Mouse (Mus musculus): ENCODE measurements around the gene Ece1. TPM values are rescaled to one million over a fixed set of nuclear protein-coding genes. Genes with fewer than 3 reads are reported as not detected.

Gene Ece1
- total and polyA plus RNA-seq, 2 experiments from 2014 or later: 16.2 to 32.1 TPM

DNA sequence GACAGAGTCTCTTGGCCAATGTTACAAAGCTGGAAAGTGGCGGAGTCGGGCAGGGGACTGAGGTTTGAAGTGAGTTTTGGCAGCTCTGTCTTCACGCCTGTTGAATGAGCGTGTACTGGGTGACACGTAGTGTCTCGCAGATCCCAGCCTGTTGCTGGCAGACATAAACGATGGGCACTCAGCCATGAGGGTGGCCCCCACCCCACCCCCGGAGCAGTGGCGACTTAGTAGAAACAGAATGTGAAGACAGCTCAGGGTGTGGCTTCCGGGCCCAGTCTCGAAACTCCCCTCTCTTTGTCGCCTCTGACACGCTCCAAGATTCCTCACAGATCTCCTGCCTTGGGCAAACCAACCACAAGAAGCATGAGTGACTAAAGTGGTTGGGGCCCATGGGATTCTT, 45.9 kb downstream of the Ece1 start:
- no peak overlapping the region for H3K9ac ChIP-seq
- peak; percentile 53 for ATAC-seq
- no peak overlapping the region for H3K27ac ChIP-seq (ENCODE audit: low read depth, low read length)
- WGBS: 33% methylated on average over 13 of the region's 13 CpGs
- DNase-seq: peak; percentile 24
- H3K4me3 ChIP-seq (ENCODE audit: low read depth, low read length): no peak overlapping the region
- peaks cover 2% of the 10 kb centered on the region; the same call in 1 of the 2 replicates for H3K4me1 ChIP-seq (ENCODE audit: insufficient read depth)
- H3K9me3 ChIP-seq (ENCODE audit: low read length): no peaks in the 10 kb centered on the region
- no peaks in the 10 kb centered on the region for H3K36me3 ChIP-seq (ENCODE audit: insufficient read depth)
- no peak overlapping the region for H3K4me2 ChIP-seq (ENCODE audit: low read depth)
- H3K27me3 ChIP-seq (ENCODE audit: insufficient read depth, low read length): no peaks in the 10 kb centered on the region
- no peak for TF ChIP-seq CTCF (IDR thresholded peaks at IDR 0.05; ENCODE audit: low read depth)

DNA sequence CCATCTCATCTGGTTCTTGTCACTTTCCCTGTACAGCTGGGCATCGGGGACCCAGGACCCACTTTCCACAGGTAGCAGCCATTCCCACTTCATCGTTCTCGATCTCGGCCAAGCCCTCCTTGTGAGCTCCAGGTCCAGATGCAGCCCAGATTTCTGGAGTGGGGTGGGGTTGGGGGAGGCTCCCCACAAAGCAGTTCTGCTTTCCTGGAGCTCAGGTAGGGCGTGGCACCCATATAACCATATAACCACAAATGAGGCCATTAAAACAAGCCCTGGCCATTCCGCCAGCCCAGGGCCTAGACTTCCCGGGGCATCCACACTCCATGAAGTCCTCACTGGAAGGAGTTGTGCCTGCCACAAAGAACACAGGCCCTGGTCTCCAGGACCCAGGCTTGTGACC, 46.5 kb downstream of the Ece1 start:
- H3K27me3 ChIP-seq (ENCODE audit: insufficient read depth, low read length): no peaks in the 10 kb centered on the region
- no peak for DNase-seq
- peaks cover 4% of the 10 kb centered on the region; the same call in 1 of the 2 replicates for H3K4me1 ChIP-seq (ENCODE audit: insufficient read depth)
- H3K27ac ChIP-seq (ENCODE audit: low read depth, low read length): no peak overlapping the region
- no peaks in the 10 kb centered on the region for H3K9me3 ChIP-seq (ENCODE audit: low read length)
- TF ChIP-seq CTCF (IDR thresholded peaks at IDR 0.05; ENCODE audit: low read depth): no peak
- H3K4me3 ChIP-seq (ENCODE audit: low read depth, low read length): no peak overlapping the region
- no peak for ATAC-seq
- no peak overlapping the region for H3K4me2 ChIP-seq (ENCODE audit: low read depth)
- H3K9ac ChIP-seq: no peak overlapping the region
- H3K36me3 ChIP-seq (ENCODE audit: insufficient read depth): no peaks in the 10 kb centered on the region
- WGBS: 94% methylated on average over 7 of the region's 7 CpGs

DNA sequence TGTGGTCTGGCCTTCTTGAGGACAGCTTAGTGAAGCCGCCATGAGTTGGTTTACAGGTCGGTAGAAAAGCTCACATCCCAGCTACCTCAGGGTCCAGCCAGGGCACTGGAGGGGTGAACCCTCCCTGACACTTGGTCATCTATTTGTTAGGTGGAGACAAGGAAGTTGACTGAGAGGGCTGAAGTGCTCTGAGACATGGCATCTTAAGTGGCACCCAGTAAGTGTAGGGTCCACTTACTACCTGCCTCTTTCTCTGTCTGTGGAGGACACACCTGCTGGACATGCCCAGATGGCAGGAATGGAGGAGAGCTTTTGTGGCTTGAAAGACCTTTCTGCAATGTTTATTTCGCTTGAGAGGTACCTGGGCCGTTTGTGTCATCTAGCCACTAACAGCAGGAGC, 46.9 kb downstream of the Ece1 start:
- Histone ChIP-seq H3K9ac (no peak overlapping the region), H3K4me1 (ENCODE audit: insufficient read depth) (peaks cover 4% of the 10 kb centered on the region; the same call in 1 of the 2 replicates), H3K4me2 (ENCODE audit: low read depth) (no peak overlapping the region), H3K27me3 (ENCODE audit: insufficient read depth, low read length) (no peaks in the 10 kb centered on the region), H3K4me3 (ENCODE audit: low read depth, low read length) (no peak overlapping the region), H3K36me3 (ENCODE audit: insufficient read depth) (no peaks in the 10 kb centered on the region), H3K9me3 (ENCODE audit: low read length) (no peaks in the 10 kb centered on the region), H3K27ac (ENCODE audit: low read depth, low read length) (no peak overlapping the region)
- DNase-seq: no peak
- no peak for ATAC-seq
- 88% methylated on average over 4 of the region's 4 CpGs for WGBS
- no peak for TF ChIP-seq CTCF (IDR thresholded peaks at IDR 0.05; ENCODE audit: low read depth)

DNA sequence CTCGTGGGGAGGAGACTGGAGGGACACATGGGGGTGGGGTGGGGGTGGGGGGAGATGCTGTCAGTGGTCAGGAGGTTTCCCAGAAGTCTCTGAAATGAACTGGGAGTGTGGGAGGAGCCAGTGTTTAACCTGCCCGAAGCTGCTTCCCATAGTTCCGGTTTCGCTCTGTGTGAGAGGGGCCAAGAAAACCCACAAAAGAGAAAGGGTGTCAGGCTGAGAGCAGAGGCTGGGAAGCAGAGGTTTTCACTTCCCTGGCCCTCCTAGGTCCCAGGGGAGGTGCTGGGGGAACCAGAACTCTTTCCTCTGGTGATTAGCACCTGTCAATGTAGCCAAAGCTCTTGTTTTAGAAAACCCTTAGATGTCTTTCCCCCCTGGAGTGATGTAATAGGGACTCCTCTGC, 47.4 kb downstream of the Ece1 start:
- no peak for TF ChIP-seq CTCF (IDR thresholded peaks at IDR 0.05; ENCODE audit: low read depth)
- ATAC-seq: no peak
- 69% methylated on average over 4 of the region's 4 CpGs for WGBS

DNA sequence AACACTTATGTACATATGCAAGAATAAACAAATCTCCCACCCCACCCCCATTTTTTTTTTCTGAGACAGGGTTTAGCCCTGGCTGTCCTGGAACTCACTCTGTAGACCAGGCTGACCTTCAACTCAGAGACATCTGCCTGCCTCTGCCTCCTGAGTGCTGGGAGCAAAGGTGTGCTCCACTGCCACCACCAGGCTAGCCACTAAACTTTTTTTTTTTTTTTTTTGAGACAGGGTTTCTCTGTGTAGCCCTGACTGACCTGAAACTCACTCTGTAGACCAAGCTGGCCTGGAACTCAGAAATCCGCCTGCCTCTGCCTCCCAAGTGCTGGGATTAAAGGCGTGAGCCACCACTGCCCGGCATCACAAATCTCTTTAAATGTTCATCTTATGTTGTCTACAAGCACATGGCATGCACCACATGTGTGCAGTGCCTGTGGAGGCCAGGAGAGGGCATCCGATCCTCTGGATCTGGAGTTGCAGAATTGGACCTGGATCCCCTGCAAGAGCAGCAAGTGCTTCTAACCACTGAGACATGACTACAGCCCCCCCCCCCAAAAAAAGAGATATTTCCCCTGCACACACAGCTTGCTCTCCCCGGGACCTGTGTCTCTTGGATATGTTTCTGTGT, 48.5 kb downstream of the Ece1 start:
- Histone ChIP-seq H3K4me3 (ENCODE audit: low read depth, low read length) (no peak overlapping the region), H3K27ac (ENCODE audit: low read depth, low read length) (no peak overlapping the region), H3K4me1 (ENCODE audit: insufficient read depth) (peaks cover 6% of the 10 kb centered on the region; the same call in 1 of the 2 replicates), H3K4me2 (ENCODE audit: low read depth) (no peak overlapping the region), H3K36me3 (ENCODE audit: insufficient read depth) (no peaks in the 10 kb centered on the region), H3K27me3 (ENCODE audit: insufficient read depth, low read length) (no peaks in the 10 kb centered on the region), H3K9me3 (ENCODE audit: low read length) (no peaks in the 10 kb centered on the region), H3K9ac (no peak overlapping the region)
- 91% methylated on average over 5 of the region's 5 CpGs for WGBS
- DNase-seq (no peak), ATAC-seq (no peak)
- TF ChIP-seq CTCF (IDR thresholded peaks at IDR 0.05; ENCODE audit: low read depth): peak; percentile 59

More for the DNA sequence above, 47.4 kb downstream of the Ece1 start:
- H3K4me2 ChIP-seq (ENCODE audit: low read depth): no peak overlapping the region
- no peaks in the 10 kb centered on the region for H3K27me3 ChIP-seq (ENCODE audit: insufficient read depth, low read length)
- H3K9me3 ChIP-seq (ENCODE audit: low read length): no peaks in the 10 kb centered on the region
- H3K4me1 ChIP-seq (ENCODE audit: insufficient read depth): peaks cover 4% of the 10 kb centered on the region; the same call in 1 of the 2 replicates
- no peak overlapping the region for H3K9ac ChIP-seq
- DNase-seq: no peak
- no peaks in the 10 kb centered on the region for H3K36me3 ChIP-seq (ENCODE audit: insufficient read depth)
- no peak overlapping the region for H3K4me3 ChIP-seq (ENCODE audit: low read depth, low read length)
- H3K27ac ChIP-seq (ENCODE audit: low read depth, low read length): no peak overlapping the region

DNA sequence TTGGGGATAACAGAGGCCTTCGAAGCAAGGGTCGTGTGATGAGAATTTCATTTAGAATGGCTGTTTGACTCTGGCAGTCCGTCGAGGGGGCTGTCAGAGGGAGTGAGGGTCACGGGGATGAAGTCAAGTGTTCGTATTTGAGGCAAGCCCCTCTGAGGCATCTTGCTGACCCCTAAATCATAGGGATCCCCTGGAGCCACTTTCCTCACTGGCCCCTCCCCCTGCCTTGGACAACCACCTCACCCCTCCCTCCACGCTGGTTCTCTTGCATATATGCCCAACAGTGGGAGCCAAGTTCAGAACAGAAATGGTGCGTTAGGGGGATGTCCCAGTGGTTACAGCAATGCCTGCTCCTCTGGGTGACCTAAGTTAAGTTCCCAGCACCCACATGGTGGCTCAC, 49.6 kb downstream of the Ece1 start:
- H3K4me3 ChIP-seq (ENCODE audit: low read depth, low read length): no peak overlapping the region
- H3K36me3 ChIP-seq (ENCODE audit: insufficient read depth): no peaks in the 10 kb centered on the region

DNA sequence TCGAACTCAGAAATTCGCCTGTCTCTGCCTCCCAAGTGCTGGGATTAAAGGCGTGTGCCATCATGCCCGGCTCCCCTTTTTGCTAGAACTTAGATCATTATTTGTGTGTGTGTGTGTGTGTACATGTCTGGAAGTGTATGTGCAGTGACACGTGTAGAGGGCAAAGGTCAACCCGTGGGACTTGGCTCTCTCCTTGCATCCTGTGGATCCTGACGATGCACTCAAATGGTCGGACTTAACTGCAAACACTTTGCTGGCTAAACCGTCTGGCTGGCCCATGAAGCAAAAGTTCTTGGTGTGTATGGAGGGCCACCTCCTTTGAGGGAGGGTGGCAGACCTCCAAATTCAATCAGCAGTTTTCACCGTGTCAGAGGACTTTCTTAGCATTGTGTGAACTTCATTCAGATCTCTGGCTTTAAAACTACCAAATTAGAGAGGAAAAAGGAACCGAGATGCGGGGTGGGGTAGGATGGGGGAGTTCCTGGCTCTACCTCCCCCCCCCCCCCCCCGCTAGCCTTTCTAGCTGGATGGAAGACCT, 50.8 kb downstream of the Ece1 start:
- Histone ChIP-seq H3K9ac (peak overlapping the region; percentile 55), H3K9me3 (ENCODE audit: low read length) (no peaks in the 10 kb centered on the region), H3K27ac (ENCODE audit: low read depth, low read length) (no peak overlapping the region), H3K27me3 (ENCODE audit: insufficient read depth, low read length) (no peaks in the 10 kb centered on the region), H3K4me2 (ENCODE audit: low read depth) (peak overlapping the region; percentile 75), H3K4me1 (ENCODE audit: insufficient read depth) (peaks cover 6% of the 10 kb centered on the region; the same call in 1 of the 2 replicates), H3K36me3 (ENCODE audit: insufficient read depth) (no peaks in the 10 kb centered on the region), H3K4me3 (ENCODE audit: low read depth, low read length) (peak overlapping the region; percentile 56)
- no peak for TF ChIP-seq CTCF (IDR thresholded peaks at IDR 0.05; ENCODE audit: low read depth)
- WGBS: 46% methylated on average over 12 of the region's 13 CpGs
- ATAC-seq (no peak; the same call in 1 of the 2 replicates), DNase-seq (peak; percentile 43)

More for the DNA sequence above, 49.6 kb downstream of the Ece1 start:
- no peak for TF ChIP-seq CTCF (IDR thresholded peaks at IDR 0.05; ENCODE audit: low read depth)
- H3K4me1 ChIP-seq (ENCODE audit: insufficient read depth): peaks cover 6% of the 10 kb centered on the region; the same call in 1 of the 2 replicates
- no peak overlapping the region for H3K9ac ChIP-seq
- WGBS: 90% methylated on average over 8 of the region's 8 CpGs
- no peaks in the 10 kb centered on the region for H3K27me3 ChIP-seq (ENCODE audit: insufficient read depth, low read length)
- ATAC-seq: no peak
- no peaks in the 10 kb centered on the region for H3K9me3 ChIP-seq (ENCODE audit: low read length)
- H3K4me2 ChIP-seq (ENCODE audit: low read depth): no peak overlapping the region
- H3K27ac ChIP-seq (ENCODE audit: low read depth, low read length): no peak overlapping the region
- DNase-seq: no peak

All from forebrain, postnatal 0 days (tissue).